Mouse (Mus musculus) CH12F3 (cell line): ENCODE results near the gene Acadvl.

Experiments used
- in situ Hi-C: fragments of 300-500 bp; cut with MboI; formaldehyde crosslinking; loops from 2 replicates; pipeline ENCODE4 v1.14.3; 2020; ENCODE audit warnings: low sequenced_read_pairs

The Acadvl gene

GRCm38 (mm10) chr11:69982877-69983276 is 32.3 kb downstream of the Acadvl start:
- in situ Hi-C loops = no loop called here

DNA sequence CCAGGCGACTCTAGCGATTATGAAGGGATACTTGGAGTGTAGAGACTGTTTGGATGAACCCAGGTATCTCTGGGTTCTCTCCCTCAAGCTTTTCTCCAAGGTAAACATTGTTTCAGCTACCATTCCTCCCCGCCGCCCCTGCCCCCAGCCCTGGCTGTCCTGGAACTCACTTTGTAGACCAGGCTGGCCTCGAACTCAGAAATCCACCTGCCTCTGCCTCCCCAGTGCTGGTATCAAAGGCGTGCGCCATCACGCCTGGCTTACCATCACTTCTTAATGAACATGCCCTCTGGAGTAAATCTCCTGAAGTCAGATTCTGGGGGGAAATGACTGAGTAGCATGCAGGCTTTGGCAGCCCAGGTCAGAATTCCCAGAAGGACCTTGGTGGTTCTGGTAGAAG is 33.0 kb downstream of the Acadvl start, which contains the start of gene Elp5:
TSS of gene Elp5 (minus strand) at position 293 of the 400 bp plus-strand sequence.
- in situ Hi-C loops = no loop called here

- in situ Hi-C loops = no loop called here
These were observed 34.0 kb downstream of the Acadvl start, which contains the start of gene Ctdnep1 for GRCm38 (mm10) chr11:69981141-69981762. TSS of gene Ctdnep1 (plus strand) at chr11:69981156.

DNA sequence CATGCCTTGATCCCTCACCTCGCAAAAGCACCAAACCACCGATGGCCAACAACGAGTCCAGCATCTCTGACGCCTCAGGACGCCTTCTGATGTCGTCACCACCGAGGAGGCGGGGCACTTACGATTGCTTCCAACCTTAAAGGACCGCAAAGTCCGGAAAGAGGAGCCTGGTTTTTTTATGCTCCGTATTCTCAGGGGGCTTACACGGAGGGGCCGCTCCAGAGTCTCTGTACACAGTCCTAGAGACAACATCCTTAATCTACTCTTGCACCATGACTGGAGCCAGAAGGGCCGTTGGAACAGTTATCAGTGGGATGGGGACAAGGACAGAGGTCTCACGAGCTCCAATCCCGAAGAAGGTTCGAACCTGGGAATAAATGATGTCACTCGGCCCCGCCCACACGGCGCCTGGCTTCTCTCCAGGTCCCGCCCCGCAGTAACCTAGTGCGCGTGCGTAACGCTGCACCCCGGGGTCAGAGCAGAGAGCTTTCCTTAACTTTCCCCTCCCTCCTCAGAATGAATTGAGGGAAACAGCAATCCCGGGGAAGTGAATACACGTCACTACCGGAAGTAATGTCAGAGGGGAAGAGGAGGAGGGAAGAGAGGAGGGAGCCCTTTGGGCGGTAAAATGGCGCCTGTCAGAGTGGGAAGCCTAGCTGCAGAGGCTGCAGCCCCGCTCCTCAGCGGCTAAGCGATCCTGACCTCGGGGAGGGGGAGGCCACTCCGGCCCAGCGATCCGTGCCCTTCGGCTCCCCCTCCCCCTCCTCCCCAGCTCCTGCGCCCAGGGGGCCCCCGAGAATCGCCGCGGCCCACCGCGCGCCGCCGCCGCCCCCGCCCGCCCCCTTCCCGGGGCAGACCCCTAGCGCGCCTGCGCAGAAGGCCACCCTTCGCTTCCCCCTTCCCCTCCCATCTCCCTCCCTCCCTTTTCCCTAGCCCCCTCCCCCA is 34.7 kb downstream of the Acadvl start:
- in situ Hi-C loops = no loop called here

DNA sequence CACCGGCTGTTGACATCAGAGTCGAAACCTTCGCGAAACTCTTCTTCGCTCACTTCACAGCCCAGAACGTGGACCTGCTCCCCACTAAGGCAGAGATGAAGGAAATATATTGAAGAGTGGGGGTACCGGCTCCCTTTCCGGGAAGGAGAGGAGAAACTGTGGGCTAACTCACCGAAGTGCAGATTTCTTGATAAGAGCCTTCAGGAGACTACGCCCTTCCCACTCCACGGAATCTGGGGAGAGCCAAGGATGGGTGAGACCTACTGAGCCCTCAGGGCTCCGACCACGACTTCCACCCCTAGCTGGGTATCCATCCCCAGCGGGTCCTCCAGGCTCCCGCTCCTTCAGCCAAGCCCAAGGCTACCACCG is 35.4 kb downstream of the Acadvl start:
- in situ Hi-C loops = no loop called here

GRCm38 (mm10) chr11:69976271-69976670 is 38.9 kb downstream of the Acadvl start:
- in situ Hi-C loops = no loop called here

DNA sequence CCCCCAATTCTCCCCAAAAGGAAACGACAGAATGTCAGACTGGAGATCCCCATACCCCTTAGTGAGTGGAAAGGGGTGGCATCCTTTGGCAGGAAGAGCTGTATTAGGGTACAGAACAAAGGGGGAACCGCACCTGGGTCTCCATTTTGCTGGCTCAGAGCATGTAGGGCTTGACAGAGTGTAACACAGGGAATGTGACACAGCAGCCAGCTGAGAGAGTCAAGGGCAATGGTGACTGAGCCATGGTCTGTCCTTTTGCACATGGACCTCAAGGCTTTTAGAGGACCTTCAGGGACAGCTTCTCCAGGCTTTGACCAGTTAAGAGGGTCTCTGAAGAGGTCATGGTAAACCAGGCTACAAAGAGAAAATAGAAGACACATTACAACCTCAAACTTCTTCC is 40.3 kb downstream of the Acadvl start:
- in situ Hi-C loops = no loop called here

DNA sequence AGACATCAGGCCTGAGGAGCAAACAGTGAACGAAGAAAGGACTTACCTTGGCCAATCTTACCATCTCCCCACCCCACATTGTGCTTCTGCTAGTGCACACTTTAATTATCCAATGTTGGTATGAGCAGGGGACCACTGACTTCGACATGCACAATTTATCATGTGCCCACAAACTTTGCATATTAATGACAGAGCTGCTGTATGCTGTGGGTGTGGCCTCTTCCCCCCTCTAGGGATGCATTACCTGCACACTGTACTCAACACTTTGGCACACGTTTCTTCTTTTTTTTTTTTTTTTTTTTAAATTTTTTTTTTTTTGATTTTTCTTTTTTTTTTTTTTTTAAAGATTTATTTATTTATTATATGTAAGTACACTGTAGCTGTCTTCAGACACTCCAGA is 44.4 kb downstream of the Acadvl start:
- in situ Hi-C loops = no loop called here

DNA sequence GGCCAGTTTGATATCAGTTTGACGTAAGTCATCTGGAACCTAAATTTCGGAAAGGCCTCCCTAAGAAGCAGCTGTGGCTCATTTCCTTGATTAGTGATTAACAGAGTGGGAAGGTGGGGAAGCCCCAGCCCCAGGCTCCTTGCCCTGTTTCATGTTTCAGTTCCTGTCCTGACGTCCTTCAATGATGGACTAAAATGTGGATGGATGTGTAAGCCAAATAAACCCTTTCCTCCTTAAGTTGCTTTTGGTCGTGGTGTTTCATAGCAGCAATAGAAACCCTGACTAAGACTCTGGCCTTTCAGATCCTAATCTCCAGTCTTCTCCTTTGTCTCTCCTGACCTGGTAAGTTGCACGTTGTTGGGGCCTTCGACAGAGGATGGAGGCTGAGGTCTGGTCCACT is 45.0 kb downstream of the Acadvl start:
- in situ Hi-C loops = no loop called here

- in situ Hi-C loops = no loop called here
These were observed 46.4 kb downstream of the Acadvl start for GRCm38 (mm10) chr11:69968793-69969192.

GRCm38 (mm10) chr11:69966860-69967517 is 48.2 kb downstream of the Acadvl start:
- in situ Hi-C loops = no loop called here

- in situ Hi-C loops = no loop called here
These were observed 49.0 kb downstream of the Acadvl start for GRCm38 (mm10) chr11:69966006-69966859.

DNA sequence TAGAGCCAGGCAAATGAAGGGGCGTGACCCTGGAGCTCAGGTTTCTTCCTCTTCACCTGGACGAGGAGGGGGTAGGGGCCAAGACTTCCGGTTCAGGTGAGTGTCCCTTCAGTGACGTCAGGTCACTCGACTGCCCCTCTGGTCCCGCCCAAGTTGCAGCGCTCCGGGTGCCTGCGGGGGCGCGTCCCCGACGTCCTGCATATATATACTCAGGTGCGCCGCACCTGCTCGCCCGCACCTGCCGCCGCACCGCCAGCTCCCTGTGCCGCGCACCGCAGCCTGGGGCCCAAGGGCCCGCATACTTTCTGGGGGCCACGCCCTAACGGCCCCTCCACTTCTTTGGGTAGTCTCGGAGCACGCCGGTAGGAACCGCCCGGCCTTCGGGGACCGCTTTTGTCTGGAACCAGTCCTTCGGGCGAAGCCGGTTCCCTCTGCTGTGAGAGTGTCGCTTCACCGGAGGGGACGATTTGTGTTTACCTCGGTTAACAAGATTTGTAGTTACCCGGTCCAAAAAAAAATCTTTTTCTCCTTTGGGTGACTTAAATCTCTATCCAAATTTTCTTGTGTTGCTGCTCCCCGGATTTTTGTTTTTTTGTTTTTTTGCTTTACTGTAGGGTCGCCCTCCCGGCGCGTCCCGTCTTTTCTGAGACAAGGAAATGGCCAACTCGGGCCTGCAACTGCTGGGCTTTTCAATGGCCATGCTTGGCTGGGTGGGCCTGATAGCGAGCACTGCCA is 49.8 kb downstream of the Acadvl start:
- in situ Hi-C loops = no loop called here

GRCm38 (mm10) chr11:69964650-69965270 is 50.5 kb downstream of the Acadvl start, which contains the start of gene Cldn7:
TSS of gene Cldn7 (plus strand) at chr11:69964779.
- in situ Hi-C loops = no loop called here

GRCm38 (mm10) chr11:69961841-69962240 is 53.4 kb downstream of the Acadvl start:
- in situ Hi-C loops = no loop called here

DNA sequence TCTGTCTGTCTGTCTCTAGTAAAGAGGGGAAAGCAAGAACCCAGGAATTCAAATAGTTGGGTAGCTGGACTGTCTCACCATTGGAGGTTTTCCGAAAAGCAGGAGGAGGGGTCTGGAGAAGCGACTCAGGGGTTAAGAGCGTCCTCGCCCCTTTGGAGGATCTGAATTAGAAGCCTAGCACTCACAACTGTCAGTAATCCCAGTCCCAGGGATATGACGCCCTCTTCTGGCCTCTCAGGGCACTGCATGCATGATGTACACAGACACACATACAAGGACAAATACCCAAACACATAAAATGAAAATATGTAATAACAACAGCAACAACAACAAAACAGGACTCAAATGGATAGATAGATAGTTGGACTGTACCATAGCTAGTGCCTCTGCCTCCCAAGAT is 54.6 kb downstream of the Acadvl start:
- in situ Hi-C loops = no loop called here
